Mouse (Mus musculus) midbrain, postnatal 0 days (tissue): Measurements from ENCODE around the gene Spata13. TPM values are rescaled to one million over a fixed set of nuclear protein-coding genes. Genes with fewer than 3 reads are reported as not detected.

Experiments used
- ATAC-seq: fragments of 200-750 bp; cut with Nextera tagmentation; 2 replicates; pipeline ENCODE4 v1.8.0; 2017; ENCODE audit warnings: moderate number of reproducible peaks, mild to moderate bottlenecking, moderate TSS enrichment, moderate library complexity; ENCODE audit not compliant: low FRiP score
- DNase-seq: peaks from one replicate; pipeline ENCODE4 v3.0.0-alpha.2; 2015; ENCODE audit warnings: low spot score
- H3K27ac ChIP-seq: fragments of 300-500 bp; sonication (generic); 2 replicates; pipeline ENCODE4 v1.5.1; 2014; ENCODE audit warnings: low read depth, mild to moderate bottlenecking, low read length, mixed read lengths
- H3K27me3 ChIP-seq: fragments of 300-500 bp; sonication (generic); 2 replicates; pipeline ENCODE4 v1.6.1; 2014; ENCODE audit warnings: low read length, control low read depth, mixed read lengths; ENCODE audit not compliant: insufficient read depth
- H3K36me3 ChIP-seq: fragments of 300-500 bp; sonication (generic); 2 replicates; pipeline ENCODE4 v1.6.1; 2014; ENCODE audit warnings: low read length, control low read depth, mixed read lengths; ENCODE audit not compliant: insufficient read depth
- H3K4me1 ChIP-seq: fragments of 300-500 bp; sonication (generic); 2 replicates; pipeline ENCODE4 v1.6.1; 2014; ENCODE audit warnings: mild to moderate bottlenecking, control low read depth, antibody characterized with exemption, low read length, mixed read lengths; ENCODE audit not compliant: insufficient read depth
- H3K4me2 ChIP-seq: fragments of 300-500 bp; sonication (generic); 2 replicates; pipeline ENCODE4 v1.6.1; 2014; ENCODE audit warnings: low read depth, mild to moderate bottlenecking, low read length, mixed read lengths; ENCODE audit not compliant: poor library complexity, severe bottlenecking
- H3K4me3 ChIP-seq: fragments of 300-500 bp; sonication (generic); 2 replicates; pipeline ENCODE4 v1.5.1; 2014; ENCODE audit warnings: low read depth, mild to moderate bottlenecking, low read length, moderate library complexity
- H3K9ac ChIP-seq: fragments of 300-500 bp; sonication (generic); replicated peaks from 2 replicates; pipeline ENCODE4 v1.6.1; 2014; ENCODE audit warnings: mild to moderate bottlenecking, low read length, moderate library complexity, mixed read lengths; ENCODE audit not compliant: poor library complexity, severe bottlenecking
- H3K9me3 ChIP-seq: fragments of 300-500 bp; sonication (generic); 2 replicates; pipeline ENCODE4 v1.6.1; 2016; ENCODE audit warnings: low read length, control low read depth
- CTCF ChIP-seq: IDR thresholded peaks from 2 replicates; pipeline ENCODE4 v1.5.1; 2016; ENCODE audit warnings: antibody characterized with exemption, mild to moderate bottlenecking
- WGBS: fragments of 180-500 bp; shearing (Covaris S2); extraction: QIAGEN DNeasy Blood & Tissue Kit; methylation state at CpG from one replicate; pipeline ENCODE4 v1.1.7; 2014; 5-methylcytosine and 5-hydroxymethylcytosine counted together
- polyA plus RNA-seq: library from polyadenylated mRNA; unstranded; fragments of >200 nt; fragmentation: Nextera tagmentation; extraction: Ambion mirVana; gene quantifications from 2 replicates; pipeline ENCODE4 v1.2.1, GENCODE M21; 2015
- total RNA-seq: library from RNA; depleted of rRNA; stranded (reverse); fragments of >200 nt; gene quantifications from 2 replicates; pipeline ENCODE4 v1.2.3, GENCODE M21; 2014

Spata13 gene
- total and polyA plus RNA-seq, 2 experiments from 2014 or later = 12.4 to 33.0 TPM

DNA sequence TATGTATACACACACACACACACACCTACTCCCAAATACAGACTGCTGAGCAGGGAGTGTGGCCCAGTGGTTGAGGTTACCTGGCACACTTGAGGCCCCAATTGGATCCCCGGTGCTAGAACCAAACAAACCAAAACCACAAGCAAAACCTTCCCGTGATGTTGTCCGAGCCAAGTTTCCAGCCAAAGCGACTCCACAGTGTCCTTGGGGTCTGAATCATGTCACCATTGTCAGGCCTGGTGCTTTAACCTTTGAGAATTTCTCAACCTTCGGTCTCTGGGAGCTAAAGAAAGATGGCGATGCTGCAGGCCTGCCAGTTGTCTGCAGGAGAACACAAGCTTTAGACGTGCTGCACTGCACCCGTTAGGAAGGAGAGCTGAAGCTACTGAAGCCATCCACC, 26.8 kb downstream of the Spata13 start:
- no peak for DNase-seq
- Histone ChIP-seq H3K27ac (no peak overlapping the region), H3K36me3 (no peaks in the 10 kb centered on the region), H3K4me3 (no peak overlapping the region), H3K9ac (no peak overlapping the region), H3K9me3 (no peaks in the 10 kb centered on the region), H3K27me3 (no peaks in the 10 kb centered on the region), H3K4me1 (peaks cover 6% of the 10 kb centered on the region), H3K4me2 (no peak overlapping the region)
- no peak for ATAC-seq
- no peak for TF ChIP-seq CTCF
- WGBS = 98% methylated on average over 8 of the region's 8 CpGs

DNA sequence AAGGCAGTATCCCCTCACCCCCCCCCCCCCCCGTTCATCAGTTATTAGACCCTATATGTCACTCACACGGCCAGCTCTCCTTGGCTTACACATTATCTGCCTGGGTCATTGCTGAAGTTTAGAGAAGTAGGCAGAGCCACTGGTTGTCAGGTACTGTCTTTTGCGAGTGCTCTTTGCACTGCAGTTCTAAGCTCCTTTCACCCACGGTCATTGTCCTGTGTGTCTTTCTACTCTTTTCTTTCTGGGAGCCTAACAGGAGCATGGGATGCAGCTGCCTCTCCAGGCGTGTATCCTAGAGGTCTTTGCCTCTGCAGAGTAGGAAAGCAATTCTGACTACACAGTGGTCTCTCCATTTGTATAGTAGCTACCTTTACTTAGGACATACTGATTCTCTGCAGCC, 27.5 kb downstream of the Spata13 start:
- H3K4me2 ChIP-seq = no peak overlapping the region
- DNase-seq (no peak), ATAC-seq (no peak)
- H3K27me3 ChIP-seq = no peaks in the 10 kb centered on the region
- H3K27ac ChIP-seq = no peak overlapping the region
- H3K9ac ChIP-seq = no peak overlapping the region
- H3K9me3 ChIP-seq = no peaks in the 10 kb centered on the region
- H3K4me1 ChIP-seq = peaks cover 6% of the 10 kb centered on the region
- H3K36me3 ChIP-seq = no peaks in the 10 kb centered on the region
- WGBS = 97% methylated on average over 5 of the region's 5 CpGs
- TF ChIP-seq CTCF = no peak
- H3K4me3 ChIP-seq = no peak overlapping the region

DNA sequence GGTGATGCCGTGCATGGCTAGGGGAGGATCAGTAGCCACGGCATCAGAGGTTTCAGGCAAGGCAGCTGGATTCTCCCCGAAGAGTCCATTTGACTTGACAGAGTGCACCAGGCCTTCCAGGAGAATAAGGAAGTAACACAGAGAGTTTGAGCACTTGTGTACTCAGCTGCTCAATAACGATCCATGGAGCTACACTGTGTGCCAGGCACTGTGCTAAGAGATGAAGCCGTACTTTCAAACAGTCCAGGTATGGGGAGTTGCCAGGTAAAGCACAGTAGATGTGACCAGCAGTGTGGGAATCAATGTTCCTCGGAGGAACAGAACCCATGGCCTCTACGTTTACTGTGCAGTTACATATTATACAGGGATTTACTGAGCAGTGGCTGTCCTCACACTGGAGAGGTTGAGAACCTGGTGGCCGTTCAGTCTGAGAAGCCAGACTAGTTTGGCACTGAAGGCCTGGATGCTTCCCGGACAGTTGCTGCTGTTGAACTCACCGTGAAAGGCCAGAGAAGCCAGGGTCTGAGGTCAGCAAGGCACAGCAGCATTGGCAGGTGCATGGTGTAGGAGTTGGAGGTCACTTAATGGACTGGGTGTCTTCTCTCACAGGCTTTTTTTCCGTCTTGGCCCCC, 29.6 kb downstream of the Spata13 start:
- H3K27ac ChIP-seq = no peak overlapping the region
- no peaks in the 10 kb centered on the region for H3K36me3 ChIP-seq
- no peaks in the 10 kb centered on the region for H3K9me3 ChIP-seq
- no peak for DNase-seq
- H3K4me2 ChIP-seq = no peak overlapping the region
- peaks cover 6% of the 10 kb centered on the region for H3K4me1 ChIP-seq
- H3K4me3 ChIP-seq = no peak overlapping the region
- no peak for ATAC-seq
- no peak overlapping the region for H3K9ac ChIP-seq
- no peaks in the 10 kb centered on the region for H3K27me3 ChIP-seq
- 84% methylated on average over 11 of the region's 11 CpGs for WGBS
- TF ChIP-seq CTCF = no peak

DNA sequence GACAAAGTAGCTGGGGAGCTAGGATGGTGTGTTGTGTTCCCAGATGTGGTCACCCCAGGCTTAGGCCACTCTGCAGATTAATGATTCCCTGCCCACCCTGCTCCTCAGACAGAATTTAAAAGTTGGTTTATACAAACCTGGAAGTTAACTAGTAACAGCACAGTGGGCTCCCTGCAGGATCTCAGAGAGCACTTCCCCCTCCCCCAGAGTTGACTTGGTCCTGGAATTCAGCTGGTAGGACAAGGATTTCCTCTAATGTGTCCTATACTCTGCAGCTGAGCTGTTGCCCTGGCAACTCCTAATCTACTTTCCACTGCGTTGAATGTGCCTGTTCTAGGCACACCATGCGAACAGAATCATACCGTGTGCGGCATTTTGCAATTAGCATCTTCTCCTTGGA, 30.8 kb downstream of the Spata13 start:
- TF ChIP-seq CTCF = no peak
- Histone ChIP-seq H3K4me3 (no peak overlapping the region), H3K4me2 (no peak overlapping the region), H3K36me3 (no peaks in the 10 kb centered on the region), H3K9ac (no peak overlapping the region), H3K9me3 (no peaks in the 10 kb centered on the region), H3K4me1 (peaks cover 6% of the 10 kb centered on the region), H3K27ac (no peak overlapping the region), H3K27me3 (no peaks in the 10 kb centered on the region)
- ATAC-seq (no peak), DNase-seq (peak; percentile 31)
- WGBS = 12% methylated on average over 4 of the region's 4 CpGs

DNA sequence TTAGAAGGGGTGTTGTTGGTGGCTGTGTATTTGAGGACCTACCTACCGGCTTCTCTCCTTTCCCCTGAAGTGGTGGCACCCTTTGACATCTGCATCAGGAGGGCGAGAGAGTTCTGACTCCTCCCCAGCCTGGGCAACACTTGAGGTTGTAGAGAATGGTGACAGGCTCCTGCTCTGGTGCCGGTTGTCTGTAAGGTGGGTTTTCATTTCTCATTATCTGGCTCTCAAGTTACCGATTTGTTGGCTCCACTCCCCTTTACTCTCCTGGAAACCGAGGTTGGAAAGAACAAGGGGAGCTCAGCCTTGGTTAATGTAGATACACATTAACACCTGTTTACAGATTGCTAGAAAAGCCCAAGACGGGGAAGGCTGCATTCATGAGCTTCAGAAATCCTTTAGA, 31.5 kb downstream of the Spata13 start:
- no peaks in the 10 kb centered on the region for H3K9me3 ChIP-seq
- H3K4me2 ChIP-seq = no peak overlapping the region
- no peak for TF ChIP-seq CTCF
- H3K36me3 ChIP-seq = no peaks in the 10 kb centered on the region
- no peak overlapping the region for H3K9ac ChIP-seq
- no peak overlapping the region for H3K4me3 ChIP-seq
- no peak for ATAC-seq
- H3K4me1 ChIP-seq = peaks cover 6% of the 10 kb centered on the region
- WGBS = 71% methylated on average over 6 of the region's 6 CpGs
- no peak for DNase-seq
- H3K27me3 ChIP-seq = no peaks in the 10 kb centered on the region
- H3K27ac ChIP-seq = no peak overlapping the region

DNA sequence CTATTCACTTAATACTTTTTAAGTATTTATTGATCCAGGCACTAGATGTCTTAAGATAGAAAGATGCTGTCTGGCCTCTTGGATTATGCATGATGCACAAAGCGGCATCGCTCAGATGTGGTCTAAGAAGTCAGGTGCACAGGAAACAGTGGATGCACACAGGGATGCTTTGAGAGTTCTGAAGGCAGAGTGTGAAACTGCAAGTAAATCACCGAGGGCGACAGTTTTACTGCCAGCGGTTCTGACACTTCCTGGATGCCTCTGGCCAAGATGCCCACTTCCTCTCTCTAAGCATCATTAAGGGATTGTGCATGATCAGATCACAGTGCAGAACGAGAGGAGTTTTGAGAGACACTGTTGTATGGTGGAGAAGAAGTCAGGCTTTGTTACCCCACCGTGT, 32.5 kb downstream of the Spata13 start:
- WGBS = 68% methylated on average over 7 of the region's 7 CpGs
- ATAC-seq = no peak
- peaks cover 6% of the 10 kb centered on the region for H3K4me1 ChIP-seq

More for the DNA sequence above, 32.5 kb downstream of the Spata13 start:
- Histone ChIP-seq H3K4me3 (no peak overlapping the region), H3K27ac (no peak overlapping the region), H3K9me3 (no peaks in the 10 kb centered on the region), H3K27me3 (no peaks in the 10 kb centered on the region), H3K4me2 (no peak overlapping the region), H3K36me3 (no peaks in the 10 kb centered on the region), H3K9ac (no peak overlapping the region)
- DNase-seq = no peak
- TF ChIP-seq CTCF = no peak
